Mouse (Mus musculus) layer of hippocampus, postnatal 14 days (tissue): ENCODE data around the gene Rsg1. TPM values are rescaled to one million over a fixed set of nuclear protein-coding genes. Genes with fewer than 3 reads are reported as not detected.

Source experiments
- DNase-seq, 2 experiments: peaks; one replicate each; pipeline ENCODE4 v3.0.0; 2021 to 2022; ENCODE audit warnings: low spot score in 2 of 2, mixed read lengths in 1 of 2
- total RNA-seq, 2 experiments: library from RNA; stranded (reverse); gene quantifications; 2 replicates each; pipeline ENCODE4 v1.2.3; 2021

Rsg1 gene
- total RNA-seq, 2 experiments from 2014 or later = 2.8 to 3.1 TPM

DNA sequence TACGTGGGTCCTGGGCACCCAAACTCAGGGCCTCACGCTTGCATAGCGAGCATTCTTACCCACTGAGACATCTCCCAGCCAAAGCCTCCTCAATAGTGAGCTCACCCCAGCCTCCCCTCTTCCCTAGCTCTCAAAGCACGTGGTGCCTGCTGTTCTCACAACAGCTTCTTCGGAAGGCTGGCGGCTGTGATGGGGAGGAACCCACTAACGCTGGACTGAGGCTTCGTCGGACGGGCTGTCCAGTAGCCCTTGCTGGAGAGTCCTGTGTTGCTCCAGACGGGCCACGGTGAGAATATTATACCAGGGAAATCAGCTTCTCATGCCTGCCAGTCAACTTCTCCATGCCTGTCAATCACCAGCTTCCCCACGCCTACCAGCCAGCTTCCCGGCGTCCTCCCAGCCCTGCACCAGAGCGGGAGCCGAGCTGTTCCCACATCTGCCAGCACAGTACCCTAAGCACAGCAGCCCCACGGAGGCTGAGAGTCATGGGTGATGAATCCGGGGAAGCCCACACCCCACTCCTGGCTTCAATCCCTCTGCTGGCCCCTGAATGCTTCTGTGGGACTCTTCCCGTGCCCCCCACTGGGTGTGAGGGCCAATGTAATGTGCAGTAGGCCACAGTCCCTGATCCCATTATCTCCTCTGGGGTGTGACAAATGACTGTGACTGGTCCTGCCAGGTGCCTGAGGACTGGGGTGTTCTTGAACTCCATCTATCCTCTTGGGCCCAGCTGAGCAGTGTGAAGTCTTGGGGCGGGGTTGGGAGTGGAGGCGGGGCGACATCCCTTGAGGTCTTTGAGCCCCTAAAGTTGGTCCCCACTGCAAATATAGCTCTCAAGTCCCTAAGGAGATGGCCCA lies 61.0 kb downstream of the Rsg1 start:
- peak in 1 of 2 experiments; percentile 28 for DNase-seq

Other genes with a start within 250 kb of the Rsg1 start
- gene Atp13a2, start 227.1 kb upstream of the Rsg1 start, total RNA-seq = 100 to 1,000 TPM; 206 to 215 TPM
- 10 to 100 TPM; 11.3 to 14.1 TPM for gene Mfap2, start 203.5 kb upstream of the Rsg1 start, total RNA-seq
- 10 to 100 TPM; 36.3 to 41.7 TPM for gene Crocc, start 153.4 kb upstream of the Rsg1 start, total RNA-seq
- 10 to 100 TPM; 40.9 to 52.0 TPM for gene Necap2, start 135.6 kb upstream of the Rsg1 start, total RNA-seq
- under 1 TPM; 0.24 to 0.37 TPM for gene Spata21, start 125.6 kb upstream of the Rsg1 start, total RNA-seq
- gene Szrd1, start 74.2 kb upstream of the Rsg1 start, total RNA-seq = 10 to 100 TPM; 49.8 to 63.7 TPM
- 10 to 100 TPM; 22.6 to 24.9 TPM for gene Fbxo42, start 66.0 kb upstream of the Rsg1 start, total RNA-seq
- 10 to 100 TPM in 1 of 2 experiments, 1 to 10 TPM in 1; 9.7 to 11.7 TPM for gene Arhgef19, start 25.5 kb downstream of the Rsg1 start, total RNA-seq
- 1 to 10 TPM; 1.8 to 2.0 TPM for gene Epha2, start 87.3 kb downstream of the Rsg1 start, total RNA-seq
- gene Fam131c, start 154.3 kb downstream of the Rsg1 start, total RNA-seq = 1 to 10 TPM; 5.0 to 6.6 TPM
- under 1 TPM in 1 of 2 experiments, not detected in 1; 0.55 TPM for gene Clcnka, start 184.8 kb downstream of the Rsg1 start, total RNA-seq
- not detected for gene Clcnkb, start 202.1 kb downstream of the Rsg1 start, total RNA-seq
- gene Hspb7, start 206.8 kb downstream of the Rsg1 start, total RNA-seq = under 1 TPM in 1 of 2 experiments, not detected in 1; 0.23 TPM
- 1 to 10 TPM; 4.0 to 4.4 TPM for gene Srarp, start 222.1 kb downstream of the Rsg1 start, total RNA-seq
- gene Zbtb17, start 230.7 kb downstream of the Rsg1 start, total RNA-seq = 10 to 100 TPM; 29.3 to 29.8 TPM